Mouse (Mus musculus) right cerebral cortex, adult 2 months (tissue): Measurements from ENCODE around the gene Tmem8.
"Not testable (repeated sequence)": the region's sequence is repeated elsewhere in the genome, so short reads cannot be mapped to it uniquely, and the experiment has no call there.

Experiments
- DNase-seq, 2 experiments: peaks; one replicate each; pipeline ENCODE4 v3.0.0; 2021 to 2022; ENCODE audit warnings: low spot score in 2 of 2

Tmem8 gene

GRCm38 (mm10) chr17:26113181-26113948 lies at the start of gene Tmem8:
Tmem8 (plus strand) TSS chr17:26113299.
- peak; percentile 69 to 72 for DNase-seq

- DNase-seq = no peak
Measured at GRCm38 (mm10) chr17:26064916-26065315, 48.2 kb upstream of the Tmem8 start.

- no peak for DNase-seq
Measured at GRCm38 (mm10) chr17:26066488-26067020, 46.5 kb upstream of the Tmem8 start.

GRCm38 (mm10) chr17:26068024-26068830 lies 44.9 kb upstream of the Tmem8 start:
- DNase-seq = no peak

GRCm38 (mm10) chr17:26068831-26069739 lies 44.0 kb upstream of the Tmem8 start, which contains the start of gene Rab11fip3:
Rab11fip3 (minus strand) TSS chr17:26069555.
- DNase-seq = peak; percentile 80 to 85

- DNase-seq = no peak
Measured at GRCm38 (mm10) chr17:26070136-26070535, 43.0 kb upstream of the Tmem8 start.

GRCm38 (mm10) chr17:26075246-26075645 lies 37.9 kb upstream of the Tmem8 start:
- peak; percentile 75 to 77 for DNase-seq

GRCm38 (mm10) chr17:26078851-26079250 lies 34.2 kb upstream of the Tmem8 start:
- peak in 1 of 2 experiments; percentile 40 for DNase-seq

- DNase-seq = no peak
Measured at GRCm38 (mm10) chr17:26080867-26081266, 32.2 kb upstream of the Tmem8 start.

GRCm38 (mm10) chr17:26087059-26087564 lies 26.0 kb upstream of the Tmem8 start:
- no peak for DNase-seq

GRCm38 (mm10) chr17:26089905-26090632 lies 23.0 kb upstream of the Tmem8 start, which contains the start of gene Decr2:
Decr2 (minus strand) TSS chr17:26090337.
- peak; percentile 89 to 91 for DNase-seq

GRCm38 (mm10) chr17:26094531-26095110 lies 18.5 kb upstream of the Tmem8 start:
- no peak for DNase-seq

GRCm38 (mm10) chr17:26095121-26095740 lies 17.9 kb upstream of the Tmem8 start, which contains the start of gene Nme4:
Nme4 (minus strand) TSS chr17:26095602.
- peak; percentile 74 to 75 for DNase-seq

GRCm38 (mm10) chr17:26098461-26098860 lies 14.6 kb upstream of the Tmem8 start:
- DNase-seq = no peak

GRCm38 (mm10) chr17:26099316-26099715 lies 13.8 kb upstream of the Tmem8 start:
- DNase-seq = not testable (repeated sequence)

- no peak for DNase-seq
Measured at GRCm38 (mm10) chr17:26100166-26100565, 12.9 kb upstream of the Tmem8 start.

- DNase-seq = peak in 1 of 2 experiments; percentile 35
Measured at GRCm38 (mm10) chr17:26101478-26101877, 11.6 kb upstream of the Tmem8 start.

GRCm38 (mm10) chr17:26105619-26106018 lies 7.5 kb upstream of the Tmem8 start:
- DNase-seq = no peak

GRCm38 (mm10) chr17:26110156-26110555 lies 2.9 kb upstream of the Tmem8 start:
- no peak for DNase-seq
